Mouse (Mus musculus) cerebellum, postnatal 14 days (tissue): Measurements from ENCODE around the gene Pla2g2d.
A peak's percentile ranks its signal among the peaks of the same experiment; 100 is the strongest.

Source experiments
- DNase-seq, 2 experiments: peaks; one replicate each; pipeline ENCODE4 v3.0.0; 2021; ENCODE audit warnings: mixed read lengths in 2 of 2

Pla2g2d gene

GRCm38 (mm10) chr4:138775435-138775834, at the start of gene Pla2g2d:
Pla2g2d (plus strand) TSS chr4:138775735.
- DNase-seq, result no peak

GRCm38 (mm10) chr4:138725751-138726150, 49.8 kb upstream of the Pla2g2d start:
- peak; percentile 46 to 76 for DNase-seq

- no peak for DNase-seq
Measured at GRCm38 (mm10) chr4:138729018-138729703, 46.4 kb upstream of the Pla2g2d start.

GRCm38 (mm10) chr4:138734105-138734504, 41.4 kb upstream of the Pla2g2d start:
- no peak for DNase-seq

- DNase-seq, result no peak
Measured at GRCm38 (mm10) chr4:138734863-138735262, 40.7 kb upstream of the Pla2g2d start.

- DNase-seq, result no peak
Measured at GRCm38 (mm10) chr4:138737031-138737430, 38.5 kb upstream of the Pla2g2d start, which contains the start of gene Ubxn10. Ubxn10 (minus strand) TSS chr4:138737167.

- DNase-seq, result no peak
Measured at GRCm38 (mm10) chr4:138739136-138739851, 36.2 kb upstream of the Pla2g2d start.

- DNase-seq, result no peak
Measured at GRCm38 (mm10) chr4:138745884-138746283, 29.7 kb upstream of the Pla2g2d start.

GRCm38 (mm10) chr4:138746866-138747265, 28.7 kb upstream of the Pla2g2d start:
- no peak for DNase-seq

GRCm38 (mm10) chr4:138747851-138748250, 27.7 kb upstream of the Pla2g2d start:
- DNase-seq, result no peak

GRCm38 (mm10) chr4:138748369-138749072, 27.0 kb upstream of the Pla2g2d start:
- peak; percentile 79 to 81 for DNase-seq

GRCm38 (mm10) chr4:138752603-138753002, 22.9 kb upstream of the Pla2g2d start:
- no peak for DNase-seq

- DNase-seq, result peak; percentile 55 to 61
Measured at GRCm38 (mm10) chr4:138753608-138754007, 21.9 kb upstream of the Pla2g2d start.

- DNase-seq, result no peak
Measured at GRCm38 (mm10) chr4:138754432-138754831, 21.1 kb upstream of the Pla2g2d start.

GRCm38 (mm10) chr4:138755439-138755838, 20.1 kb upstream of the Pla2g2d start:
- DNase-seq, result peak in 1 of 2 experiments; percentile 48

- no peak for DNase-seq
Measured at GRCm38 (mm10) chr4:138755983-138756382, 19.6 kb upstream of the Pla2g2d start.

- no peak for DNase-seq
Measured at GRCm38 (mm10) chr4:138757416-138757815, 18.1 kb upstream of the Pla2g2d start, which contains the start of gene Pla2g2f. Pla2g2f (minus strand) TSS chr4:138757626.

- DNase-seq, result no peak
Measured at GRCm38 (mm10) chr4:138762266-138762665, 13.3 kb upstream of the Pla2g2d start.

GRCm38 (mm10) chr4:138771970-138772369, 3.6 kb upstream of the Pla2g2d start:
- DNase-seq, result no peak

- DNase-seq, result no peak
Measured at GRCm38 (mm10) chr4:138772386-138772785, 3.1 kb upstream of the Pla2g2d start.

- no peak for DNase-seq
Measured at GRCm38 (mm10) chr4:138777417-138778407, 2.2 kb downstream of the Pla2g2d start.

- no peak for DNase-seq
Measured at GRCm38 (mm10) chr4:138780300-138780699, 4.8 kb downstream of the Pla2g2d start.
